ENCODE assay signal across 11 mouse cellular contexts in genomic region chr2:25226864-25227263, GRCm38 (mm10). TPM values are rescaled to one million over a fixed set of nuclear protein-coding genes. Genes with fewer than 3 reads are reported as not detected.
DNase-seq lines count a peak whose midpoint lies in the region; ATAC-seq and TF ChIP-seq lines count a peak whose summit lies in the region.
"Had no signal": no experiment of that assay in that cellular context is flagged by ENCODE, and none has a peak within 500 bp of the region (broad histone marks: within the 10 kb centered on the region; RNA-seq: fewer than 3 reads in every experiment).

No protein-coding gene starts in this region.

- peak overlapping the region; percentile 64 for H3K27ac ChIP-seq in hindbrain, embryonic 10.5 days
- H3K27ac ChIP-seq in hindbrain, embryonic 13.5 days: no peak overlapping the region
- H3K27ac ChIP-seq in gastrocnemius, adult 2 months: peak overlapping the region; percentile 98
- no peak overlapping the region for H3K27ac ChIP-seq in hindbrain, embryonic 12.5 days
- H3K27ac ChIP-seq: heart, embryonic 15.5 days; liver, embryonic 14.5 days; midbrain, embryonic 15.5 days had no signal

- no peak overlapping the region for H3K9ac ChIP-seq in hindbrain, embryonic 13.5 days
- H3K9ac ChIP-seq in hindbrain, embryonic 12.5 days: no peak overlapping the region
- H3K9ac ChIP-seq: heart, embryonic 15.5 days; liver, embryonic 14.5 days; midbrain, embryonic 15.5 days had no signal

- no peak overlapping the region for H3K4me2 ChIP-seq in hindbrain, embryonic 13.5 days
- H3K4me2 ChIP-seq in hindbrain, embryonic 12.5 days (replicated peaks): no peak overlapping the region
- H3K4me2 ChIP-seq: heart, embryonic 15.5 days; midbrain, embryonic 15.5 days had no signal

- peaks cover 13% of the 10 kb centered on the region; the same call in 1 of the 2 replicates for H3K27me3 ChIP-seq in hindbrain, embryonic 10.5 days (ENCODE audit: insufficient read depth, poor library complexity, severe bottlenecking)
- peaks cover 17% of the 10 kb centered on the region; the same call in 1 of the 2 replicates for H3K27me3 ChIP-seq in hindbrain, embryonic 13.5 days
- H3K27me3 ChIP-seq in hindbrain, embryonic 12.5 days: peaks cover 8% of the 10 kb centered on the region
- H3K27me3 ChIP-seq: midbrain, embryonic 15.5 days had no signal

- TF ChIP-seq CTCF in gastrocnemius, adult 2 months (IDR thresholded peaks at IDR 0.05): no peak

- DNase-seq in hindbrain, embryonic 10.5 days (ENCODE audit: low spot score): no peak
- peak; percentile 87 for DNase-seq in brain, adult 2 months (ENCODE audit: low read depth, low spot score)
- DNase-seq in gastrocnemius, adult 2 months: peak; percentile 83
- peak; percentile 39 to 60 for DNase-seq in left cerebral cortex, postnatal 25 days (ENCODE audit: low spot score in 2 of 2)
- DNase-seq: kidney, adult 2 months had no signal

- peaks cover 47% of the 10 kb centered on the region for H3K4me1 ChIP-seq in hindbrain, embryonic 10.5 days (replicated peaks)
- H3K4me1 ChIP-seq in hindbrain, embryonic 13.5 days (replicated peaks): peaks cover 25% of the 10 kb centered on the region
- H3K4me1 ChIP-seq in hindbrain, embryonic 12.5 days: peaks cover 20% of the 10 kb centered on the region

- H3K36me3 ChIP-seq in hindbrain, embryonic 10.5 days: peaks cover 18% of the 10 kb centered on the region
- H3K36me3 ChIP-seq in hindbrain, embryonic 13.5 days: peaks cover 2% of the 10 kb centered on the region
- H3K36me3 ChIP-seq in hindbrain, embryonic 12.5 days: peaks cover 1% of the 10 kb centered on the region
- H3K36me3 ChIP-seq: midbrain, embryonic 15.5 days had no signal

- intact Hi-C loops in gastrocnemius, adult 2 months (cut with DNase I): loop anchor here (5.0 kb wide), 1 partner anchor 65 kb away; no protein-coding TSS in a partner anchor
- intact Hi-C loops in left cerebral cortex, postnatal 25 days (cut with DNase I): no loop called here

- no peak overlapping the region for H3K4me3 ChIP-seq in hindbrain, embryonic 10.5 days
- no peak overlapping the region for H3K4me3 ChIP-seq in hindbrain, embryonic 13.5 days
- peak overlapping the region; percentile 26; the same call in 1 of the 2 replicates for H3K4me3 ChIP-seq in gastrocnemius, adult 2 months
- no peak overlapping the region for H3K4me3 ChIP-seq in hindbrain, embryonic 12.5 days
- H3K4me3 ChIP-seq: heart, embryonic 15.5 days; midbrain, embryonic 15.5 days had no signal

- 83% methylated on average over 5 of the region's 5 CpGs for WGBS in hindbrain, embryonic 10.5 days
- 81% methylated on average over 5 of the region's 5 CpGs for WGBS in hindbrain, embryonic 13.5 days
- 88% methylated on average over 5 of the region's 5 CpGs for WGBS in hindbrain, embryonic 12.5 days

- H3K9me3 ChIP-seq in hindbrain, embryonic 10.5 days: no peaks in the 10 kb centered on the region
- H3K9me3 ChIP-seq in hindbrain, embryonic 13.5 days: no peaks in the 10 kb centered on the region
- no peaks in the 10 kb centered on the region for H3K9me3 ChIP-seq in hindbrain, embryonic 12.5 days (replicated peaks)
- H3K9me3 ChIP-seq: heart, embryonic 15.5 days; midbrain, embryonic 15.5 days had no signal

- ATAC-seq in hindbrain, embryonic 13.5 days (ENCODE audit: low FRiP score): no peak
- ATAC-seq in inflammation-experienced regulatory T-cells, adult 6 months: no peak
- no peak for ATAC-seq in hindbrain, embryonic 12.5 days (ENCODE audit: low FRiP score)
- ATAC-seq: midbrain, embryonic 15.5 days had no signal

RNA-seq across cellular contexts. Expression of gene Tubb4b, which starts 2.4 kb away (rescaled TPM):
- 655 and 693 TPM in 2 replicates for polyA plus RNA-seq in hindbrain, embryonic 10.5 days (2016; fragmentation: Nextera tagmentation; extraction: Ambion mirVana)
- polyA plus RNA-seq in hindbrain, embryonic 13.5 days (2015; fragmentation: Nextera tagmentation; extraction: Ambion mirVana): 349 and 363 TPM in 2 replicates
- 100 to 1,000 TPM; 185 to 269 TPM for total RNA-seq in gastrocnemius, adult 2 months (2021)
- 100 to 1,000 TPM; 376 to 398 TPM for total RNA-seq in left cerebral cortex, postnatal 25 days (2021)
- 100 to 1,000 TPM in 1 of 3 experiments, 10 to 100 TPM in 2; 90.3 to 208 (median 96.5) TPM for polyA plus RNA-seq in inflammation-experienced regulatory T-cells, adult 6 months (2017; shearing (Covaris generic))
- polyA plus RNA-seq in hindbrain, embryonic 12.5 days (2016; fragmentation: Nextera tagmentation; extraction: Ambion mirVana): 391 and 416 TPM in 2 replicates

RNA-seq across cellular contexts. Expression of gene Slc34a3, which starts 7.3 kb away (rescaled TPM):
- not detected in 2 replicates for polyA plus RNA-seq in hindbrain, embryonic 10.5 days (2016; fragmentation: Nextera tagmentation; extraction: Ambion mirVana)
- not detected in 2 replicates for polyA plus RNA-seq in hindbrain, embryonic 13.5 days (2015; fragmentation: Nextera tagmentation; extraction: Ambion mirVana)
- not detected for total RNA-seq in gastrocnemius, adult 2 months (2021)
- total RNA-seq in left cerebral cortex, postnatal 25 days (2021): not detected
- not detected for polyA plus RNA-seq in inflammation-experienced regulatory T-cells, adult 6 months (2017; shearing (Covaris generic))
- polyA plus RNA-seq in hindbrain, embryonic 12.5 days (2016; fragmentation: Nextera tagmentation; extraction: Ambion mirVana): not detected in 2 replicates
- polyA plus RNA-seq: heart, embryonic 15.5 days; midbrain, embryonic 15.5 days had no signal

RNA-seq across cellular contexts. Expression of gene Fam166a, which starts 8.3 kb away (rescaled TPM):
- polyA plus RNA-seq in hindbrain, embryonic 10.5 days (2016; fragmentation: Nextera tagmentation; extraction: Ambion mirVana): not detected in 2 replicates
- 0.40 and 1.3 TPM in 2 replicates for polyA plus RNA-seq in hindbrain, embryonic 13.5 days (2015; fragmentation: Nextera tagmentation; extraction: Ambion mirVana)
- not detected for total RNA-seq in gastrocnemius, adult 2 months (2021)
- not detected for total RNA-seq in left cerebral cortex, postnatal 25 days (2021)
- polyA plus RNA-seq in inflammation-experienced regulatory T-cells, adult 6 months (2017; shearing (Covaris generic)): not detected
- polyA plus RNA-seq in hindbrain, embryonic 12.5 days (2016; fragmentation: Nextera tagmentation; extraction: Ambion mirVana): 0.19 TPM in 1 of 2 replicates, not detected in the other

RNA-seq across cellular contexts. Expression of gene Rnf224, which starts 9.7 kb away (rescaled TPM):
- polyA plus RNA-seq in hindbrain, embryonic 10.5 days (2016; fragmentation: Nextera tagmentation; extraction: Ambion mirVana): not detected in 2 replicates
- not detected in 2 replicates for polyA plus RNA-seq in hindbrain, embryonic 13.5 days (2015; fragmentation: Nextera tagmentation; extraction: Ambion mirVana)
- total RNA-seq in gastrocnemius, adult 2 months (2021): not detected
- total RNA-seq in left cerebral cortex, postnatal 25 days (2021): not detected
- polyA plus RNA-seq in inflammation-experienced regulatory T-cells, adult 6 months (2017; shearing (Covaris generic)): not detected
- not detected in 2 replicates for polyA plus RNA-seq in hindbrain, embryonic 12.5 days (2016; fragmentation: Nextera tagmentation; extraction: Ambion mirVana)
- polyA plus RNA-seq: heart, embryonic 15.5 days; liver, embryonic 14.5 days; midbrain, embryonic 15.5 days had no signal

RNA-seq across cellular contexts. Expression of gene Stpg3, which starts 12.4 kb away (rescaled TPM):
- not detected in 2 replicates for polyA plus RNA-seq in hindbrain, embryonic 10.5 days (2016; fragmentation: Nextera tagmentation; extraction: Ambion mirVana)
- polyA plus RNA-seq in hindbrain, embryonic 13.5 days (2015; fragmentation: Nextera tagmentation; extraction: Ambion mirVana): not detected in 2 replicates
- total RNA-seq in gastrocnemius, adult 2 months (2021): not detected
- under 1 TPM in 1 of 2 experiments, not detected in 1; 0.23 TPM for total RNA-seq in left cerebral cortex, postnatal 25 days (2021)
- polyA plus RNA-seq in inflammation-experienced regulatory T-cells, adult 6 months (2017; shearing (Covaris generic)): not detected
- polyA plus RNA-seq in hindbrain, embryonic 12.5 days (2016; fragmentation: Nextera tagmentation; extraction: Ambion mirVana): not detected in 2 replicates
- polyA plus RNA-seq: heart, embryonic 15.5 days; liver, embryonic 14.5 days; midbrain, embryonic 15.5 days had no signal

Comparison
In these comparisons a context has a peak if more than half of its experiments do, and no peak if none do; other contexts are left out.
1. H3K27ac ChIP-seq: peak in hindbrain, embryonic 10.5 days (single experiment) and gastrocnemius, adult 2 months (single experiment); none in hindbrain, embryonic 13.5 days (single experiment) and hindbrain, embryonic 12.5 days (single experiment).